Mouse (Mus musculus) forebrain, embryonic 16.5 days (tissue): ENCODE data around the gene Wdcp. TPM values are rescaled to one million over a fixed set of nuclear protein-coding genes. Genes with fewer than 3 reads are reported as not detected.

ENCODE experiments used
- ATAC-seq: fragments of 200-750 bp; cut with Nextera tagmentation; 2 replicates; pipeline ENCODE4 v1.8.0; 2017; ENCODE audit warnings: mild to moderate bottlenecking, moderate library complexity
- H3K27ac ChIP-seq: fragments of 300-500 bp; sonication (generic); 2 replicates; pipeline ENCODE4 v1.5.1; 2014; ENCODE audit warnings: low read length, control low read depth
- H3K27me3 ChIP-seq: fragments of 300-500 bp; sonication (generic); replicated peaks from 2 replicates; pipeline ENCODE4 v1.6.1; 2014; ENCODE audit warnings: low read length; ENCODE audit not compliant: control insufficient read depth, insufficient read depth
- H3K36me3 ChIP-seq: fragments of 300-500 bp; sonication (generic); 2 replicates; pipeline ENCODE4 v1.6.1; 2014; ENCODE audit not compliant: control insufficient read depth, insufficient read depth
- H3K4me1 ChIP-seq: fragments of 300-500 bp; sonication (generic); replicated peaks from 2 replicates; pipeline ENCODE4 v1.6.1; 2014; ENCODE audit warnings: low read length; ENCODE audit not compliant: control insufficient read depth, insufficient read depth
- H3K4me2 ChIP-seq: fragments of 300-500 bp; sonication (generic); 2 replicates; pipeline ENCODE4 v1.6.1; 2014; ENCODE audit warnings: mild to moderate bottlenecking, low read length, control low read depth
- H3K4me3 ChIP-seq: fragments of 300-500 bp; sonication (generic); replicated peaks from 2 replicates; pipeline ENCODE4 v1.5.1; 2014; ENCODE audit warnings: mild to moderate bottlenecking, low read length, control low read depth
- H3K9ac ChIP-seq: fragments of 300-500 bp; sonication (generic); replicated peaks from 2 replicates; pipeline ENCODE4 v1.6.1; 2014; ENCODE audit warnings: low read depth, low read length, control low read depth
- H3K9me3 ChIP-seq: fragments of 300-500 bp; sonication (generic); 2 replicates; pipeline ENCODE4 v1.6.1; 2016; ENCODE audit warnings: low read length; ENCODE audit not compliant: control insufficient read depth
- whole genome bisulfite sequencing: fragments of 180-500 bp; shearing (Covaris S2); extraction: QIAGEN DNeasy Blood & Tissue Kit; methylation state at CpG from one replicate; pipeline ENCODE4 v1.1.7; 2014; 5-methylcytosine and 5-hydroxymethylcytosine counted together
- polyA plus RNA-seq: library from polyadenylated mRNA; unstranded; fragments of >200 nt; fragmentation: Nextera tagmentation; extraction: Ambion mirVana; gene quantifications from 2 replicates; pipeline ENCODE4 v1.2.1, GENCODE M21; 2015

Wdcp gene
- polyA plus RNA-seq, 1 experiment from 2014 or later: 13.3 TPM

GRCm38 (mm10) chr12:4862672-4863071 lies 19.6 kb downstream of the Wdcp start:
- 88% methylated on average over 4 of the region's 4 CpGs for WGBS

GRCm38 (mm10) chr12:4863654-4864337 lies 20.7 kb downstream of the Wdcp start:
- Histone ChIP-seq H3K4me1 (no peaks in the 10 kb centered on the region), H3K27ac (no peak overlapping the region), H3K9ac (no peak overlapping the region), H3K4me2 (no peak overlapping the region), H3K4me3 (no peak overlapping the region), H3K27me3 (no peaks in the 10 kb centered on the region), H3K36me3 (no peaks in the 10 kb centered on the region), H3K9me3 (no peaks in the 10 kb centered on the region)
- ATAC-seq: no peak
- WGBS: 67% methylated on average over 4 of the region's 4 CpGs

More at GRCm38 (mm10) chr12:4862672-4863071, 19.6 kb downstream of the Wdcp start:
- no peak for ATAC-seq
- H3K4me3 ChIP-seq: no peak overlapping the region
- H3K27me3 ChIP-seq: no peaks in the 10 kb centered on the region
- no peak overlapping the region for H3K9ac ChIP-seq
- H3K4me1 ChIP-seq: no peaks in the 10 kb centered on the region
- no peaks in the 10 kb centered on the region for H3K9me3 ChIP-seq
- no peaks in the 10 kb centered on the region for H3K36me3 ChIP-seq
- H3K27ac ChIP-seq: no peak overlapping the region
- H3K4me2 ChIP-seq: no peak overlapping the region

- Histone ChIP-seq H3K27me3 (no peaks in the 10 kb centered on the region), H3K27ac (no peak overlapping the region), H3K4me1 (no peaks in the 10 kb centered on the region), H3K36me3 (no peaks in the 10 kb centered on the region), H3K4me3 (no peak overlapping the region), H3K4me2 (no peak overlapping the region), H3K9ac (no peak overlapping the region), H3K9me3 (no peaks in the 10 kb centered on the region)
- WGBS: 75% methylated on average over 4 of the region's 4 CpGs
- ATAC-seq: peak; percentile 27; the same call in 1 of the 2 replicates
These were observed 21.2 kb downstream of the Wdcp start for GRCm38 (mm10) chr12:4864338-4864690.

GRCm38 (mm10) chr12:4868924-4869323 lies 25.8 kb downstream of the Wdcp start:
- 79% methylated on average over 8 of the region's 8 CpGs for WGBS
- Histone ChIP-seq H3K4me1 (peaks cover 3% of the 10 kb centered on the region), H3K9ac (no peak overlapping the region), H3K4me2 (no peak overlapping the region), H3K36me3 (no peaks in the 10 kb centered on the region), H3K9me3 (no peaks in the 10 kb centered on the region), H3K27me3 (no peaks in the 10 kb centered on the region), H3K4me3 (no peak overlapping the region), H3K27ac (no peak overlapping the region)
- no peak for ATAC-seq

GRCm38 (mm10) chr12:4871260-4871659 lies 28.2 kb downstream of the Wdcp start:
- Histone ChIP-seq H3K36me3 (no peaks in the 10 kb centered on the region), H3K4me1 (peaks cover 10% of the 10 kb centered on the region), H3K27ac (no peak overlapping the region), H3K4me2 (no peak overlapping the region), H3K4me3 (no peak overlapping the region), H3K27me3 (no peaks in the 10 kb centered on the region), H3K9ac (no peak overlapping the region), H3K9me3 (no peaks in the 10 kb centered on the region)
- 92% methylated on average over 5 of the region's 5 CpGs for WGBS
- no peak for ATAC-seq

- Histone ChIP-seq H3K4me1 (peaks cover 10% of the 10 kb centered on the region), H3K27ac (no peak overlapping the region), H3K4me2 (no peak overlapping the region), H3K9ac (no peak overlapping the region), H3K4me3 (no peak overlapping the region), H3K9me3 (no peaks in the 10 kb centered on the region), H3K36me3 (no peaks in the 10 kb centered on the region), H3K27me3 (no peaks in the 10 kb centered on the region)
- 62% methylated on average over 4 of the region's 4 CpGs for WGBS
- no peak for ATAC-seq
These were observed 29.2 kb downstream of the Wdcp start for GRCm38 (mm10) chr12:4872273-4872672.

- no peaks in the 10 kb centered on the region for H3K36me3 ChIP-seq
- H3K27me3 ChIP-seq: no peaks in the 10 kb centered on the region
- H3K9me3 ChIP-seq: no peaks in the 10 kb centered on the region
- no peak overlapping the region for H3K4me3 ChIP-seq
- H3K4me2 ChIP-seq: no peak overlapping the region
- H3K4me1 ChIP-seq: peaks cover 10% of the 10 kb centered on the region
- no peak overlapping the region for H3K9ac ChIP-seq
- WGBS: 76% methylated on average over 5 of the region's 5 CpGs
- no peak for ATAC-seq
- H3K27ac ChIP-seq: no peak overlapping the region
These were observed 29.9 kb downstream of the Wdcp start for GRCm38 (mm10) chr12:4872983-4873477.

GRCm38 (mm10) chr12:4873531-4873930 lies 30.4 kb downstream of the Wdcp start:
- H3K9ac ChIP-seq: peak overlapping the region; percentile 63
- H3K9me3 ChIP-seq: no peaks in the 10 kb centered on the region
- no peak for ATAC-seq
- H3K27me3 ChIP-seq: no peaks in the 10 kb centered on the region
- no peak overlapping the region for H3K4me3 ChIP-seq
- peak overlapping the region; percentile 97 for H3K4me2 ChIP-seq
- 75% methylated on average over 6 of the region's 6 CpGs for WGBS
- no peaks in the 10 kb centered on the region for H3K36me3 ChIP-seq
- peaks cover 10% of the 10 kb centered on the region for H3K4me1 ChIP-seq
- H3K27ac ChIP-seq: no peak overlapping the region

GRCm38 (mm10) chr12:4874161-4874927 lies 31.2 kb downstream of the Wdcp start, which contains the start of gene Mfsd2b:
Gene Mfsd2b (minus strand): TSS chr12:4874359.
- 2% methylated on average over 24 of the region's 24 CpGs for WGBS
- ATAC-seq: peak; percentile 87
- H3K27ac ChIP-seq: no peak within 1 kb of the TSS
- peaks cover 10% of the 10 kb centered on the region for H3K4me1 ChIP-seq
- H3K9ac ChIP-seq: peak within 1 kb of the TSS; percentile 63
- H3K4me3 ChIP-seq: peak within 1 kb of the TSS; percentile 49
- no peaks in the 10 kb centered on the region for H3K9me3 ChIP-seq
- peak within 1 kb of the TSS; percentile 97 for H3K4me2 ChIP-seq
- 0 out of 2 replicates have a peak, but pooled peaks cover under 1% of the 10 kb centered on the region for H3K36me3 ChIP-seq
- H3K27me3 ChIP-seq: no peaks in the 10 kb centered on the region
